Mouse (Mus musculus): ENCODE measurements around the gene Arhgap10.

Gene Arhgap10

GRCm38 (mm10) chr8:77515786-77516185 is 2.0 kb downstream of the Arhgap10 start:
- no peak for DNase-seq

GRCm38 (mm10) chr8:77515201-77515600 is 2.6 kb downstream of the Arhgap10 start:
- no peak for DNase-seq

- DNase-seq: no peak
These were observed 5.8 kb downstream of the Arhgap10 start for GRCm38 (mm10) chr8:77511750-77512493.

- DNase-seq: no peak
These were observed 7.3 kb downstream of the Arhgap10 start for GRCm38 (mm10) chr8:77510426-77510825.

- no peak for DNase-seq
These were observed 8.7 kb downstream of the Arhgap10 start for GRCm38 (mm10) chr8:77509044-77509443.

GRCm38 (mm10) chr8:77507510-77508035 is 10.2 kb downstream of the Arhgap10 start:
- DNase-seq: no peak

- no peak for DNase-seq
These were observed 11.2 kb downstream of the Arhgap10 start for GRCm38 (mm10) chr8:77506539-77506938.

GRCm38 (mm10) chr8:77502547-77502946 is 15.2 kb downstream of the Arhgap10 start:
- no peak for DNase-seq

- no peak for DNase-seq
These were observed 16.6 kb downstream of the Arhgap10 start for GRCm38 (mm10) chr8:77501131-77501530.

- no peak for DNase-seq
These were observed 17.5 kb downstream of the Arhgap10 start for GRCm38 (mm10) chr8:77500264-77500663.

GRCm38 (mm10) chr8:77497442-77497841 is 20.3 kb downstream of the Arhgap10 start:
- DNase-seq: no peak

GRCm38 (mm10) chr8:77496253-77496652 is 21.5 kb downstream of the Arhgap10 start:
- DNase-seq: no peak

GRCm38 (mm10) chr8:77494376-77495328 is 23.1 kb downstream of the Arhgap10 start:
- DNase-seq: no peak

GRCm38 (mm10) chr8:77492356-77493058 is 25.2 kb downstream of the Arhgap10 start:
- no peak for DNase-seq

- DNase-seq: no peak
These were observed 26.4 kb downstream of the Arhgap10 start for GRCm38 (mm10) chr8:77491231-77491923.

GRCm38 (mm10) chr8:77490095-77490781 is 27.5 kb downstream of the Arhgap10 start:
- DNase-seq: peak; percentile 11

GRCm38 (mm10) chr8:77489235-77489634 is 28.5 kb downstream of the Arhgap10 start:
- DNase-seq: no peak

- DNase-seq: no peak
These were observed 29.5 kb downstream of the Arhgap10 start for GRCm38 (mm10) chr8:77488215-77488606.

- DNase-seq: no peak
These were observed 30.1 kb downstream of the Arhgap10 start for GRCm38 (mm10) chr8:77487590-77488214.

GRCm38 (mm10) chr8:77486749-77487148 is 31.0 kb downstream of the Arhgap10 start:
- no peak for DNase-seq

GRCm38 (mm10) chr8:77484817-77485216 is 32.9 kb downstream of the Arhgap10 start:
- DNase-seq: no peak
